Mouse (Mus musculus) heart, postnatal 25 days (tissue): ENCODE results near the gene Hoxc12. TPM values are rescaled to one million over a fixed set of nuclear protein-coding genes. Genes with fewer than 3 reads are reported as not detected.

Experiments
- DNase-seq: peaks from one replicate; pipeline ENCODE4 v3.0.0; 2022; ENCODE audit warnings: low spot score
- intact Hi-C: fragments of 180-260 bp; cut with DNase I; formaldehyde crosslinking; loops from one replicate; pipeline ENCODE4 v1.15.1; 2025
- microRNA-seq: library from miRNA; unstranded; fragments of <30 nt; microRNA quantifications from one replicate; pipeline ENCODE4 v1.2.0, GENCODE M21; 2022
- total RNA-seq, 2 experiments: library from RNA; stranded (reverse); gene quantifications; 2 replicates each; pipeline ENCODE4 v1.2.3; 2021

Gene Hoxc12
- total RNA-seq, 2 experiments from 2014 or later, result not detected

GRCm38 (mm10) chr15:102978615-102979515 lies 42.3 kb downstream of the Hoxc12 start:
- no peak for DNase-seq
- intact Hi-C loops, result no loop called here

GRCm38 (mm10) chr15:102979936-102980335 lies 43.4 kb downstream of the Hoxc12 start:
- intact Hi-C loops, result no loop called here
- no peak for DNase-seq

- no peak for DNase-seq
- intact Hi-C loops, result no loop called here
Measured at GRCm38 (mm10) chr15:102980352-102980751, 43.8 kb downstream of the Hoxc12 start.

- intact Hi-C loops, result no loop called here
- no peak for DNase-seq
Measured at GRCm38 (mm10) chr15:102980912-102981311, 44.4 kb downstream of the Hoxc12 start.

- intact Hi-C loops, result no loop called here
Measured at GRCm38 (mm10) chr15:102981379-102982288, 45.1 kb downstream of the Hoxc12 start.

GRCm38 (mm10) chr15:102983716-102984115 lies 47.2 kb downstream of the Hoxc12 start:
- intact Hi-C loops, result no loop called here
- no peak for DNase-seq

More at GRCm38 (mm10) chr15:102981379-102982288, 45.1 kb downstream of the Hoxc12 start:
- no peak for DNase-seq

GRCm38 (mm10) chr15:102984521-102984920 lies 48.0 kb downstream of the Hoxc12 start:
- intact Hi-C loops, result no loop called here

GRCm38 (mm10) chr15:102984925-102985324 lies 48.4 kb downstream of the Hoxc12 start:
- intact Hi-C loops, result loop anchor here (5.0 kb wide), 1 partner anchor 332 kb away; no protein-coding TSS in a partner anchor
- no peak for DNase-seq

More at GRCm38 (mm10) chr15:102984521-102984920, 48.0 kb downstream of the Hoxc12 start:
- no peak for DNase-seq

- intact Hi-C loops, result loop anchor here (1.0 to 5.0 kb wide), 3 partner anchors 144 to 330 kb away; no protein-coding TSS in a partner anchor
- peak; percentile 67 for DNase-seq
Measured at GRCm38 (mm10) chr15:102987124-102987833, 50.7 kb downstream of the Hoxc12 start.

- intact Hi-C loops, result loop anchor here (1.0 to 5.0 kb wide), 3 partner anchors 25 to 329 kb away; no protein-coding TSS in a partner anchor
- no peak for DNase-seq
Measured at GRCm38 (mm10) chr15:102988078-102988477, 51.5 kb downstream of the Hoxc12 start.

Small RNAs within 50 kb of the gene (microRNA-seq; reads per million reads assigned to microRNA genes)
- not detected for gene Mir196a-2

Other genes starting within 250 kb of the Hoxc12 start
- gene Calcoco1, start 214.6 kb upstream of the Hoxc12 start, total RNA-seq, result 100 to 1,000 TPM in 1 of 2 experiments, 10 to 100 TPM in 1; 93.5 to 106 TPM
- not detected for gene Hoxc13, start 15.7 kb upstream of the Hoxc12 start, total RNA-seq
- not detected for gene Hoxc11, start 17.7 kb downstream of the Hoxc12 start, total RNA-seq
- gene Hoxc10, start 30.0 kb downstream of the Hoxc12 start, total RNA-seq, result not detected
- gene Hoxc5, start 30.7 kb downstream of the Hoxc12 start, total RNA-seq, result not detected
- gene Hoxc9, start 39.7 kb downstream of the Hoxc12 start, total RNA-seq, result not detected
- not detected for gene Hoxc8, start 53.9 kb downstream of the Hoxc12 start, total RNA-seq
- not detected for gene Hoxc6, start 61.5 kb downstream of the Hoxc12 start, total RNA-seq
- gene Hoxc4, start 82.2 kb downstream of the Hoxc12 start, total RNA-seq, result not detected
- 10 to 100 TPM; 12.2 to 14.1 TPM for gene Smug1, start 230.3 kb downstream of the Hoxc12 start, total RNA-seq